Mouse (Mus musculus) olfactory bulb, adult 2 months (tissue): ENCODE results near the gene Tspan4.

Experiments
- CTCF ChIP-seq: fragments of 200-500 bp; IDR thresholded peaks from 2 replicates; pipeline ENCODE4 v1.5.1; 2012; ENCODE audit warnings: low read depth, mild to moderate bottlenecking, low read length, moderate library complexity; ENCODE audit not compliant: insufficient read depth
- POLR2A ChIP-seq: fragments of 200-500 bp; IDR thresholded peaks from 2 replicates; pipeline ENCODE4 v1.6.1; 2012; ENCODE audit warnings: mild to moderate bottlenecking, low read depth, low read length, moderate library complexity; ENCODE audit not compliant: insufficient read depth

GRCm38 (mm10) chr7:141519795-141520194, 44.8 kb downstream of the Tspan4 start:
- TF ChIP-seq POLR2A (no peak), CTCF (no peak)
